Mouse (Mus musculus) myocyte (in vitro differentiated cells): Measurements from ENCODE around the gene Sult2b1. TPM values are rescaled to one million over a fixed set of nuclear protein-coding genes. Genes with fewer than 3 reads are reported as not detected.

Source experiments
- H3K27me3 ChIP-seq: one replicate; pipeline ENCODE4 v1.6.1; 2011; ENCODE audit not compliant: control insufficient read depth, insufficient read depth, insufficient read length
- H3K36me3 ChIP-seq: one replicate; pipeline ENCODE4 v1.6.1; 2011; ENCODE audit not compliant: control insufficient read depth, insufficient read depth
- H3K4me2 ChIP-seq: one replicate; pipeline ENCODE4 v1.6.1; 2011; ENCODE audit warnings: low read depth, control low read depth
- H3K4me3 ChIP-seq: one replicate; pipeline ENCODE4 v1.5.1; 2011; ENCODE audit warnings: mild to moderate bottlenecking, control low read depth, moderate library complexity
- H3K79me2 ChIP-seq: one replicate; pipeline ENCODE4 v1.6.1; 2011; ENCODE audit not compliant: control insufficient read depth, insufficient read depth
- H3ac ChIP-seq: one replicate; pipeline ENCODE4 v1.6.1; 2011; ENCODE audit not compliant: control insufficient read depth, insufficient read length
- CEBPB ChIP-seq: IDR thresholded peaks from 2 replicates; pipeline ENCODE4 v1.6.1; 2011; ENCODE audit warnings: mild to moderate bottlenecking, moderate library complexity; ENCODE audit not compliant: poor library complexity, insufficient read depth, severe bottlenecking
- E2F4 ChIP-seq: IDR thresholded peaks from one replicate; pipeline ENCODE4 v1.6.1; 2011; ENCODE audit warnings: mild to moderate bottlenecking, control low read depth, moderate library complexity; ENCODE audit not compliant: insufficient read depth
- MAX ChIP-seq: IDR thresholded peaks from one replicate; pipeline ENCODE4 v1.6.1; 2011; ENCODE audit warnings: low read depth, mild to moderate bottlenecking, control low read depth
- MYOD1 ChIP-seq, 3 experiments: IDR thresholded peaks; one replicate each; pipeline ENCODE4 v1.6.1; 2011; ENCODE audit warnings: control low read depth in 2 of 3, low read depth in 2 of 3, mild to moderate bottlenecking in 2 of 3, moderate library complexity in 1 of 3; ENCODE audit not compliant: insufficient read length in 2 of 3, control insufficient read depth in 1 of 3
- MYOG ChIP-seq, 3 experiments: IDR thresholded peaks; one replicate each; pipeline ENCODE4 v1.6.1; 2011; ENCODE audit warnings: control low read depth in 2 of 3, low read depth in 2 of 3, mild to moderate bottlenecking in 2 of 3; ENCODE audit not compliant: insufficient read length in 2 of 3, control insufficient read depth in 1 of 3, insufficient read depth in 1 of 3
- POLR2A ChIP-seq: IDR thresholded peaks from one replicate; pipeline ENCODE4 v1.6.1; 2011; ENCODE audit warnings: low read depth, mild to moderate bottlenecking, control low read depth, moderate library complexity; ENCODE audit not compliant: insufficient read length
- POLR2AphosphoS2 ChIP-seq: IDR thresholded peaks from one replicate; pipeline ENCODE4 v1.6.1; 2011; ENCODE audit warnings: low read depth, control low read depth; ENCODE audit not compliant: insufficient read length
- REST ChIP-seq: IDR thresholded peaks from one replicate; pipeline ENCODE4 v1.6.1; 2011; ENCODE audit warnings: mild to moderate bottlenecking, control low read depth, moderate library complexity; ENCODE audit not compliant: insufficient read depth, insufficient read length
- SRF ChIP-seq: IDR thresholded peaks from one replicate; pipeline ENCODE4 v1.6.1; 2011; ENCODE audit warnings: low read depth; ENCODE audit not compliant: control insufficient read depth, insufficient read length
- TCF12 ChIP-seq: IDR thresholded peaks from one replicate; pipeline ENCODE4 v1.6.1; 2011; ENCODE audit warnings: mild to moderate bottlenecking, control low read depth; ENCODE audit not compliant: poor library complexity, insufficient read depth, severe bottlenecking
- TCF3 ChIP-seq: IDR thresholded peaks from one replicate; pipeline ENCODE4 v1.6.1; 2011; ENCODE audit warnings: low read depth, control low read depth; ENCODE audit not compliant: insufficient read length
- USF1 ChIP-seq: IDR thresholded peaks from one replicate; pipeline ENCODE4 v1.6.1; 2011; ENCODE audit warnings: low read depth, mild to moderate bottlenecking, control low read depth, moderate library complexity
- polyA plus RNA-seq: library from polyadenylated mRNA; unstranded; fragments of >200 nt; fragmentation: generic; extraction: Trizol; gene quantifications from one replicate; pipeline ENCODE4 v1.2.1, GENCODE M21; 2012; ENCODE audit warnings: missing spikeins

Sult2b1 gene
- polyA plus RNA-seq, 1 experiment, result 0.47 TPM

DNA sequence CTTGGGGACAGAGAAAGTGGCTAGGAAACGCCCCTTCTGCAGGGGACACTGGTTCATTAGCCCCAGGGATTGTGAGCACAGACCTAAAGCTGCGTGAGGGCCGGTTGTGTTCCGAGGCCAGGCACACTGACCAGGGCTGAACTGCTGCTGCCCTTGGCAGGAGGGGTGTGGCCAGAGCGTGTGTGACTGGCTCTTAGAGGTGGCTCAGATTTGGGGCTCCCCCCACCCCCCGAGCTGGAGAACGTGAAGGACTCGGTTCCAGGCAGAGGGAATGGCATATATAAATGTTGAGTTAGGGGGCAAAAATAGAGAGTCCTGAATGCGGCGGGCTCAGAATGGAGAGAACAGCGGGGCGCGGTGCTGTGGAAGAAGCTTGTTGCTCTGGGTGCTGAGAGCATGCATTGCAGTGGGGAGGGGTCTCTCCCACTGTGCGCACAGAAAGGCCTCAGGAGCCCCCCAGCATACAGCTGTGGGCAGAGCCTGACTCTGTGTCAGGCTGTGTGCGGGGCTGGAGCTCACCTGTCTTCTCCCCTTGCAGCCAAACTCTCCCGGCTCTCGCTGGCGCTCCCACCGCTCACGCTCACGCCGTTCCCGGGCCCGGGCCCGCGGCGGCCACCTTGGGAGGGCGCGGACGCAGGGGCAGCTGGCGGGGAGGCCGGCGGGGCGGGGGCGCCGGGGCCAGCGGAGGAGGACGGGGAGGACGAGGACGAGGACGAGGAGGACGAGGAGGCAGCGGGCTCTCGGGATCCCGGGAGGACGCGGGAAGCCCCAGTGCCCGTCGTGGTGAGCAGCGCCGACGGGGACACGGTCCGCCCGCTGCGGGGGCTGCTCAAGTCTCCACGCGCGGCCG, 13.4 kb upstream of the Sult2b1 start:
- Histone ChIP-seq H3K36me3 (no peaks in the 10 kb centered on the region), H3K27me3 (peaks cover 18% of the 10 kb centered on the region), H3ac (no peak overlapping the region), H3K4me3 (no peak overlapping the region), H3K4me2 (no peak overlapping the region), H3K79me2 (no peaks in the 10 kb centered on the region)
- TF ChIP-seq POLR2A, result no peak
- no peak for TF ChIP-seq USF1
- TF ChIP-seq TCF12, result no peak
- no peak for TF ChIP-seq POLR2AphosphoS2
- TF ChIP-seq MYOG (IDR thresholded peaks at IDR 0.05; ENCODE audit: control insufficient read depth in 1 of 3, insufficient read depth in 1 of 3, insufficient read length in 2 of 3, low read depth in 2 of 3), result no peak
- TF ChIP-seq SRF, result no peak
- TF ChIP-seq E2F4, result no peak
- TF ChIP-seq REST, result no peak
- no peak for TF ChIP-seq MAX
- TF ChIP-seq MYOD1 (IDR thresholded peaks at IDR 0.05; ENCODE audit: control insufficient read depth in 1 of 3, insufficient read length in 2 of 3, low read depth in 2 of 3), result no peak
- TF ChIP-seq TCF3, result no peak
- TF ChIP-seq CEBPB, result no peak

- TF ChIP-seq TCF12 (no peak), MYOD1 (IDR thresholded peaks at IDR 0.05; ENCODE audit: control insufficient read depth in 1 of 3, insufficient read length in 2 of 3, low read depth in 2 of 3) (no peak), E2F4 (no peak), USF1 (no peak), MYOG (IDR thresholded peaks at IDR 0.05; ENCODE audit: control insufficient read depth in 1 of 3, insufficient read depth in 1 of 3, insufficient read length in 2 of 3, low read depth in 2 of 3) (no peak), CEBPB (no peak), POLR2AphosphoS2 (no peak), TCF3 (no peak), MAX (no peak), SRF (no peak), REST (no peak), POLR2A (no peak)
- H3K36me3 ChIP-seq, result no peaks in the 10 kb centered on the region
- H3K4me3 ChIP-seq, result no peak overlapping the region
- H3K4me2 ChIP-seq, result no peak overlapping the region
- peaks cover 23% of the 10 kb centered on the region for H3K27me3 ChIP-seq
- no peaks in the 10 kb centered on the region for H3K79me2 ChIP-seq
- no peak overlapping the region for H3ac ChIP-seq
Measured at GRCm38 (mm10) chr7:45796950-45797349, 12.5 kb upstream of the Sult2b1 start.

DNA sequence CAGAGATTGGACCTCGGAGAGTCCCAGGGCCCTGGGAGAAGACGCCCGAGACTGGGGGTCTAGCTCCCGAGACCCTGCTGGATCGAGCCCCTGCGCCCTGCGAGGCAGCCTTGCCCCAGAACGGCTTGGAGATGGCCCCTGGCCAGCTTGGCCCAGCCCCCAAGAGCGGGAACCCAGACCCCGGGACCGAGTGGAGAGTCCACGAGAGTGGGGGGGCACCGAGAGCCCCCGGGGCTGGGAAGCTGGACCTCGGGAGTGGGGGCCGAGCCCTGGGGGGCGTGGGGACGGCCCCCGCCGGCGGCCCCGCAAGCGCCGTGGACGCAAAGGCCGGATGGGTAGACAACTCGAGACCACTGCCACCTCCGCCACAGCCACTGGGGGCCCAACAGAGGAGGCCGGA, 10.5 kb upstream of the Sult2b1 start:
- no peaks in the 10 kb centered on the region for H3K79me2 ChIP-seq
- H3K36me3 ChIP-seq, result no peaks in the 10 kb centered on the region
- peaks cover 23% of the 10 kb centered on the region for H3K27me3 ChIP-seq
- no peak overlapping the region for H3K4me2 ChIP-seq
- TF ChIP-seq E2F4 (no peak), MYOG (IDR thresholded peaks at IDR 0.05; ENCODE audit: control insufficient read depth in 1 of 3, insufficient read depth in 1 of 3, insufficient read length in 2 of 3, low read depth in 2 of 3) (no peak), POLR2AphosphoS2 (no peak), TCF3 (no peak), MAX (no peak), TCF12 (no peak), CEBPB (no peak), POLR2A (no peak), REST (no peak), MYOD1 (IDR thresholded peaks at IDR 0.05; ENCODE audit: control insufficient read depth in 1 of 3, insufficient read length in 2 of 3, low read depth in 2 of 3) (no peak), USF1 (no peak), SRF (no peak)
- H3K4me3 ChIP-seq, result no peak overlapping the region
- no peak overlapping the region for H3ac ChIP-seq

- no peaks in the 10 kb centered on the region for H3K79me2 ChIP-seq
- H3K27me3 ChIP-seq, result peaks cover 23% of the 10 kb centered on the region
- H3K36me3 ChIP-seq, result no peaks in the 10 kb centered on the region
- H3K4me2 ChIP-seq, result no peak overlapping the region
- H3ac ChIP-seq, result no peak overlapping the region
- TF ChIP-seq USF1 (no peak), E2F4 (no peak), MAX (no peak)
- H3K4me3 ChIP-seq, result no peak overlapping the region
Measured at GRCm38 (mm10) chr7:45793969-45794585, 9.6 kb upstream of the Sult2b1 start.

DNA sequence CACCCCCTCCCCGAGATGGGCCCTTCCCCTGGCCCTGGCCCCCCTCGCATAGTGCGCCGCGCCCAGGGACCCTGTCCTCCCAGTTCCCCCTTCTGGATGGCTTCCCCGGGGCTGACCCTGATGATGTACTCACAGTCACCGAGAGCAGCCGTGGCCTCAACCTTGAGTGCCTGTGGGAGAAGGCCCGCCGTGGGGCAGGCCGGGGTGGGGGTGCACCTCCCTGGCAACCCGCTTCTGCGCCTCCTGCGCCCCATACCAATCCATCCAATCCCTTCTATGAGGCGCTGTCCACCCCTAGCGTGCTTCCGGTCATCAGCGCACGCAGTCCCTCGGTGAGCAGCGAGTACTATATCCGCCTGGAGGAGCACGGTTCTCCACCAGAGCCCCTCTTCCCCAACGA, 8.8 kb upstream of the Sult2b1 start:
- H3K4me3 ChIP-seq, result no peak overlapping the region
- H3ac ChIP-seq, result no peak overlapping the region
- no peaks in the 10 kb centered on the region for H3K79me2 ChIP-seq
- TF ChIP-seq E2F4 (no peak), CEBPB (no peak), POLR2A (no peak), REST (no peak), MAX (no peak)
- H3K36me3 ChIP-seq, result no peaks in the 10 kb centered on the region
- H3K27me3 ChIP-seq, result peaks cover 19% of the 10 kb centered on the region
- H3K4me2 ChIP-seq, result no peak overlapping the region
